Mouse (Mus musculus) induced T-regulatory cell, adult 2 months (primary cell): ENCODE results near the gene Vps51.

Experiments
- DNase-seq: peaks from one replicate; pipeline ENCODE4 v3.0.0-alpha.2; 2012; ENCODE audit warnings: low read depth

Gene Vps51

DNA sequence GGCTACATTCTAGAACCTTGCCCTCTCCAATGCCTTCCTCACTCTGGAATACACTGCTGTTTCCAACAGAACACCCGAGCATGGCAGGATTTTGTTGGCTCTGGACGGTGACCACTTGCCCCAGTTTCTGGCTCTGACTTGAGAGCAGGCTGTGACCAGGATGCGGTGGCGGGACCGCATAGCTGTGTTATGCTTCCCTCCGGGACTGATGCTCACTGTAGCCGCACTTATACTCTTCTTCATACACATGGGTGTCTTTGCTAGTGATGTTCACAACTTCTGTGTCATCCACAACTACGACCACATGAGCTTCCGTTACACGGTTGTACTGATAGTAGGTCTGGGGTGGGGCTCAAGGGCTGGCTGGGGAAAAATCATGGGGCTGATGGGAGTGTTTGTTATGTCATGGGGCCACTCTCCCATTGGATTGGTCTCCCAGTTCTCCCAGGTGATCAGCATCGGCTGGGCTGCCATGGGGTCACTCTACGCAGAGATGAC is 3.0 kb upstream of the Vps51 start, which contains the start of gene Tmem262:
TSS of gene Tmem262 (plus strand) at position 51 of the 498 bp plus-strand sequence.
- DNase-seq = no peak

DNA sequence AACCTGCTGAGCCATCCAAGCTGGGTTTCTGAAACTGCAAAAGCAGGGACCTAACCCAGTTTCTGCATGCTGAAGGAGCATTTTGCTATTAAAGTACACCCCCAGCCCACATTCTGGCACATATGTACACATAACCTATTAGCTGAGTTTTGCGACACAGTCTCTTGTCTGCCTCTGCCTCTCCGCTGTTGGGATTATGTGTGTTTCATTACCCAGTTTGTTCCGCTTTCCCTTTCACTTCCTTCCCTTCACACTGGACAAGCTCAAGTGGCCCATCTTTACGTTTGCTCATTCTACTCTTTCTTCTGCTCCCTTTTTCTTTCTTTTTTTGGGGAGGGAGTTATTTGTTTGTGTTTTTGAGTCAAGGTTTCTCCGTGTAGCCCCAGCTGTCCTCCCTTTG is 3.1 kb downstream of the Vps51 start:
- DNase-seq = no peak

- no peak for DNase-seq
Observed at GRCm38 (mm10) chr19:6071261-6071660, 5.8 kb downstream of the Vps51 start.

DNA sequence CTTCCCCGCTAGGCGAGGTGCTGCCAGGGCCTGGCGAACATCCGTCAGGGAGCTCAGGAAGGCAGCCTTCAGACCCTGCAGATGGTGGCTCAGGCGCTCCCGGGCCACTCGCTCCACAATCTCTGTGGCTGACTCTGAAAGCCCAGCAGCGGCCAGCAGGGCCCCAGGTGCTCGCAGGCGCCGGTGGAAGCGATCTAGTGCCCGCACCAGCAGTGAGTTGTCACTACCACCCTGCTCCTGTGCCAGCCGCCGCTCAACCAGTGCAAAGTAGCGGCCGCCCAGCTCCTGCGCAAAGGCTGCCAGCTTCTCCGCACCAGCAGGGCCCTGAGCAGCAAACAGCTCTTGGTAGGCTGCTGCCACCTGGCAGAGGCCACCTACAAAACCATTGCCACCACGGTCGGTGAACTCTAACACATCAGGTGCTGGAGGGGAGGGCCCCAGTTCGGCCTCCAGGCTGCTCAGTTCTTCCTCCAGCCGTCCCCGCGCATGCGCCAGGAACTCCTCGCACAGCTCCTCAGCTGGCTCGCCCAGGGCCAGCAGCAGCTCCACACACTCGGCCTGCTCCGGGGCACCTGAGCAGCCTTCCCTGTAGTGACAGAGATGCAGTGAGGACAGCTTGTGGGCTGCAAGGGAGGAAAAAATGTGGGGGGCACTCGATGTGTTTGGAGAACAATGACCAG is 6.3 kb downstream of the Vps51 start:
- peak; percentile 53 for DNase-seq

DNA sequence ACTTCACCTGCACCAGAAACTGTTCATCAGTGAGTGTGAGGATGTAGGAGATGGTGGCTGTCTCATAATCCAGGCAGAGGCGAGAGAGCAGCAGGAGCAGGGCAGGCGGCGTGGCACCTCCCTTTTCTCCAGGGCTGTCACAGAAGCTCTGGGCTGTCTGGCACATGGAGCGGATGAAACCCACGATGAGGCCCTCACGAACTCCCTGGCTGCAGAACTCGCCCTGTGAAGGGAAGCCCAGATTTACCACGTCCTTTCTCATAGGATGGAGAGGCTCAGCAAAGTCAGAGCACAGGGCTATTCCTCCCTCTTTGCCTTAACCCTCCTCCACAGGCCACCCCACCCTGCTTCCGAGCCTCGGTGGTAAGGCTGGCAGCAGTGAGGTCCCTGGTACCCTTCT is 7.2 kb downstream of the Vps51 start:
- no peak for DNase-seq

DNA sequence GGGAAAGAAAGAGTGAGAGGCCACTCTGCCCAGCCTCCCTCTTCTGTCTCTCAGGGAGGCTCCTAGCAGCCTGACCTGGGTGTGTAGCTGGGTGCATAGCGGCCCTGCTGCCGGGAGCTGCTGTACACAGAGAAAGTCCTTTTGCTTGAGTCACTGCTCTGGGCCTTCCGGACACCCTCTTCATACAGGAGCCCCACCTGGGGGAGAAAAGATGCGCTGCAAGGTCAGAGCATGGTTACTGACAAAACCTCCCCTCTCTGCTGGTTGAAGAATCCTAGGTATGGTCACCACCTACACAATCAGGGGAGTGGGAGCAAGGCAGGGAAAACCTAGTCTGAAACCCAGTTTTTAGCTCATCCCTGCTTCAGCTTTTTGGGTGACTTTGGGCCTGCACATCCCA is 8.1 kb downstream of the Vps51 start:
- peak; percentile 46 for DNase-seq

DNA sequence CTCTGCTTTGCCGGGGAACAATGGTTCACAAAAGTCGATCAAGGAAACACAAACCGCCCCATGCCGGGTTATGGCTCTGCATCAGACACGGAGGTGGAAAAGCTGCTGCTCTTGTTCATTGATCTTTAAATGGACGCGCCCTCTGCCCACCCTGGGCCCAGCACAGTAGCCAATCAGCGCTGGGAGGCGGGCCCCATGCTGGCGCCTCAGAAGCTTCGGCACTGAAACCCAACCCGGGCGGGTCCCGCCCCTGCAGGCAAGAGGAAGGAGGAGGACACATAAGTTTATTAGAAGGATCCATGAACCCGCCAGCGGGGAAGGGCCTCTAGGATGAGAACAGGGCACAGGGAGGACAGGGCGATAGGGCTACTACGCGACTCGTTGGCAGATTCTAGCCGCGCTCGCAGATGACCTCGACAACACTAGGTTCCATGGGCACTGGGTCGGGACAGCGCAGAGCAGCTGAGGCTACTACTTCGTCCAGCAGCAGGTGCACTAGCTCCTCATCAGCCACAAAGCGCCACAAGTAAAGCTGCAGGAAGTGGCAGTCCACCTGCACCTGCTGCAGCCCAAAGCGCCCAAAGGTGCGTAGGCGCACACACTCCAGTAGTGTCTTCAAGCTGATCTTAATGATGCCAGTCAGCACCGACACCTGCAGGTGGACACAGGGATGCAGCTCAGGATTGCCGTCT is 9.2 kb downstream of the Vps51 start, which contains the start of gene Tm7sf2:
TSS of gene Tm7sf2 (minus strand) at position 650 of the 692 bp plus-strand sequence.
- DNase-seq = peak; percentile 92

DNA sequence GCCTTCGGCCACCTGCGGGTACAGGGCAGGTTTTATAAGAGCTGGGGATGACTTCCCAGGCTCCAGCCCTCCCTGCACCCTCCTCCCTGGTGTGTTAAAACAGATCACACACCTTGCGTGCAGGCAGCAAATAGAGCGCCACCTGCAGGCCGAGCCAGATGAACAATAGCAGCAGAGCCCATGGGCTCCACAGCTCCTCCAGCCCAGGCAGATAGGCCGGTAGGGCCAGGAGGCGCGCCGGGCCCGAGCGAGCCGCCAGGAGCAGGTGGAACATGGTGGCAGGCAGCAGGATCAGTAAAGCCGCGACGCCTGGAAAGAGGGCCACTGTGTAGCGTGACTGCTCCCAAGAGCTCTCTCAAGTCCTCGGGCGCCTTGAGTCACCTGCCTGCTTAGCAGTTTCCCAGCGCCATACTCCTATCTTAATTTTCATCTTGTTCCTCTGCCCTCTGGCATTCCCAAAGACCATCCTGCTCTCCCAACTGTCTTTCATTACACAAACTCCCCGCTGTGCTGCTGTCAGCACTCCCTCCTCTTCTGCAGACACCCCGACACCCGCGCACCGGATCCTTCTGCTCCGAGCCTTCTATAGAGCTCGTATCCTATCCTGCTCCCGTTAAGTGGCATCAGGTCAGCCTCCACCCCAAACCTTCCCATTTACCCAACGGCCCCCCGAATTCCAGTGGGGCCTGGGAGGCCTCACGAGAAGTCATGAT is 9.9 kb downstream of the Vps51 start:
- DNase-seq = peak; percentile 92

DNA sequence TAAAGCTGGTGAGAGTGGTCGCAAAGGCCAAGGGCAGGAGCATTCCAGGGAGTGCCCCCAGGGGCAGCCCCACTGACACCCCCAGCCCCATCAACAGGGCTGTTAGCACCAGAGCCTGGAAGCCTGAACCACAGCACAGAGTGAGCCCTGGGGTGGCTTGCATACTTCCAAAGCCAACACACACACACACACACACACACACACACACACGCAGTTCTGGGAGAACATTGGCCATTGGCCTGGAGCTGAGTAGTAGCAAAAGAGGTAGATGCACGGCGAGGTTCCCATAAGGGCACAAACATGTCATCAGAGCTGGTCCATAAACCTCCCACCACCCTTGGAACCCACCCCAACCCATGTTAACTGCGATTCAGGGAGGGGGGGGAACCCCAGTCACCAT is 10.5 kb downstream of the Vps51 start:
- DNase-seq = no peak

DNA sequence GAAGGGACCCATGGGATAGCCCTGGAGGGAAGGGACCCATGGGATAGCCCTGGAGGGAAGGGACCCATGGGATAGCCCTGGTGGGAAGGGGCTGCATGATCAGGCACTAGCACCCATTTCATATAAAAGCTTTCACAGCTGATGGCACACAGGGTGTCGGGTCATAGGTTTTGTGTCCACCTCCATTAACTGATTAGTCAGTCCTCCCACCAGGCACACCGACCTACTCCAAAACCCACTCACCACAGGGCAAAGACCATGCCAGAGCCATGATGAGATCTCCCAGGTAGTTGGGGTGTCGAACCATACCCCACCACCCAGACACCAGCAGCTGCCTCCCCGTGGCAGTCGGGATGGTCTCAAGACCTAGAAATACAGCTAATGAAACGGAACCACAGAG is 13.9 kb downstream of the Vps51 start:
- no peak for DNase-seq

GRCm38 (mm10) chr19:6062418-6062817 is 14.6 kb downstream of the Vps51 start:
- DNase-seq = no peak

GRCm38 (mm10) chr19:6061641-6062302 is 15.3 kb downstream of the Vps51 start:
- peak; percentile 86 for DNase-seq

GRCm38 (mm10) chr19:6061021-6061533 is 16.0 kb downstream of the Vps51 start, which contains the start of gene Znhit2:
Gene Znhit2 (plus strand): TSS chr19:6061192.
- peak; percentile 98 for DNase-seq

DNA sequence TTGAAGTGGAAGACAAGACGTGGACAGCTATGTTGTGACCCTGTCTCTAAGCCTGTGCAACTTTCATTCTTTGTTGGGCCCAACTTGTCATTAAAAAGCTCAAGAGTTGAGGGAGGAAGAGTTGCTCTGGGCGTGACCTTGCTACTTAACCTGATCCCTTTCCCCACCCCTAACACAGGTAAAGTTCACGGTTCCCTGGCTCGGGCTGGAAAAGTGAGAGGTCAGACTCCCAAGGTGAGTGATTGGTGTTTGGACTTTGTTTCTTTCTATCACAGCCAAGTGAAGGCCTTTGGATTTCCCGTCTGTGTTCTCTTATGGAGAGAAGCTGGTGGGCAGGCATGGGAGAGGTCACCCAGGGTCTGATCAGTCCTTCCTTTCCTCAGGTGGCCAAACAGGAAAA is 18.1 kb downstream of the Vps51 start:
- DNase-seq = peak; percentile 23

GRCm38 (mm10) chr19:6058513-6058912 is 18.5 kb downstream of the Vps51 start:
- peak; percentile 29 for DNase-seq

GRCm38 (mm10) chr19:6057313-6058096 is 19.5 kb downstream of the Vps51 start, which contains the start of the genes Mrpl49 and Fau:
Gene Mrpl49 (minus strand): TSS chr19:6057785.
Gene Fau (plus strand): TSS chr19:6057844.
- DNase-seq = peak; percentile 98

- DNase-seq = no peak
Observed at GRCm38 (mm10) chr19:6056696-6057095, 20.3 kb downstream of the Vps51 start.

GRCm38 (mm10) chr19:6054296-6054695 is 22.7 kb downstream of the Vps51 start:
- no peak for DNase-seq

- DNase-seq = no peak
Observed at GRCm38 (mm10) chr19:6052516-6052915, 24.5 kb downstream of the Vps51 start.

- DNase-seq = no peak
Observed at GRCm38 (mm10) chr19:6048681-6049410, 28.2 kb downstream of the Vps51 start.
